Mouse (Mus musculus) heart, embryonic 13.5 days (tissue): ENCODE results near the gene Cuedc2. TPM values are rescaled to one million over a fixed set of nuclear protein-coding genes. Genes with fewer than 3 reads are reported as not detected.

Experiments
- ATAC-seq: fragments of 200-750 bp; cut with Nextera tagmentation; 2 replicates; pipeline ENCODE4 v1.8.0; 2017; ENCODE audit warnings: moderate TSS enrichment; ENCODE audit not compliant: insufficient number of reproducible peaks, low FRiP score, low TSS enrichment; ENCODE audit errors: extremely low read depth
- H3K27ac ChIP-seq: fragments of 300-500 bp; sonication (generic); replicated peaks from 2 replicates; pipeline ENCODE4 v1.5.1; 2015; ENCODE audit warnings: moderate library complexity, mild to moderate bottlenecking, inconsistent platforms
- H3K27me3 ChIP-seq: fragments of 300-500 bp; sonication (generic); replicated peaks from 2 replicates; pipeline ENCODE4 v1.6.1; 2015; ENCODE audit warnings: mild to moderate bottlenecking, inconsistent platforms
- H3K36me3 ChIP-seq: fragments of 300-500 bp; sonication (generic); 2 replicates; pipeline ENCODE4 v1.6.1; 2015; ENCODE audit warnings: mild to moderate bottlenecking, inconsistent platforms
- H3K4me1 ChIP-seq: fragments of 300-500 bp; sonication (generic); 2 replicates; pipeline ENCODE4 v1.6.1; 2015; ENCODE audit warnings: inconsistent platforms
- H3K4me2 ChIP-seq: fragments of 300-500 bp; sonication (generic); 2 replicates; pipeline ENCODE4 v1.6.1; 2015; ENCODE audit warnings: inconsistent platforms, mild to moderate bottlenecking, moderate library complexity
- H3K4me3 ChIP-seq: fragments of 300-500 bp; sonication (generic); 2 replicates; pipeline ENCODE4 v1.5.1; 2015; ENCODE audit warnings: moderate library complexity, mild to moderate bottlenecking, inconsistent platforms
- H3K9ac ChIP-seq: fragments of 300-500 bp; sonication (generic); 2 replicates; pipeline ENCODE4 v1.6.1; 2015; ENCODE audit warnings: inconsistent platforms, mild to moderate bottlenecking, moderate library complexity
- H3K9me3 ChIP-seq: fragments of 300-500 bp; sonication (generic); 2 replicates; pipeline ENCODE4 v1.6.1; 2016; ENCODE audit warnings: inconsistent platforms
- WGBS: fragments of 180-500 bp; shearing (Covaris S2); methylation state at CpG from one replicate; pipeline ENCODE4 v1.1.7; 2015; ENCODE audit warnings: mixed read lengths; 5-methylcytosine and 5-hydroxymethylcytosine counted together
- polyA plus RNA-seq: library from polyadenylated mRNA; unstranded; fragments of >200 nt; fragmentation: Nextera tagmentation; extraction: Ambion mirVana; gene quantifications from 2 replicates; pipeline ENCODE4 v1.2.1, GENCODE M21; 2015

Gene Cuedc2
- polyA plus RNA-seq, 1 experiment from 2014 or later, result 114 TPM

DNA sequence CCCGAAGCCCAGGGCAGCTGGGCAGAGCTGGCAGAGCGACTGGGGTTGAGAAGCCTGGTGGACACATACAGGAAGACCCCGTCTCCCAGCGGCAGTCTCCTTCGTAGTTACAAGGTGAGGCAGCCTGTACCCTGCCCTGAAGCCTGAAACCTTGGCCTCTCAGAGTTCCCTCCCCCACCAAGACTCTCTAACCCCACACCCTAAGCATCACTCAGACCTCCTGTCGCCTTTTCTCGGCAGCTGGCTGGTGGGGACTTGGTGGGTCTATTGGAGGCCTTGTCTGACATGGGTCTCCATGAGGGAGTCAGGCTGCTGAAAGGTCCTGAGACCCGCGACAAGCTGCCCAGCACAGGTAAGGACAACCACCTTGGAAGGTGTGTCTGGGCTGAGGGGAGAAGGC, 27.2 kb downstream of the Cuedc2 start:
- no peaks in the 10 kb centered on the region for H3K9me3 ChIP-seq
- no peak overlapping the region for H3K4me2 ChIP-seq
- 80% methylated on average over 9 of the region's 9 CpGs for WGBS
- H3K27ac ChIP-seq, result no peak overlapping the region
- H3K27me3 ChIP-seq, result peaks cover 77% of the 10 kb centered on the region
- no peak overlapping the region for H3K9ac ChIP-seq
- no peak overlapping the region for H3K4me3 ChIP-seq
- H3K4me1 ChIP-seq, result peaks cover 37% of the 10 kb centered on the region
- H3K36me3 ChIP-seq, result peaks cover 48% of the 10 kb centered on the region
- ATAC-seq, result no peak

DNA sequence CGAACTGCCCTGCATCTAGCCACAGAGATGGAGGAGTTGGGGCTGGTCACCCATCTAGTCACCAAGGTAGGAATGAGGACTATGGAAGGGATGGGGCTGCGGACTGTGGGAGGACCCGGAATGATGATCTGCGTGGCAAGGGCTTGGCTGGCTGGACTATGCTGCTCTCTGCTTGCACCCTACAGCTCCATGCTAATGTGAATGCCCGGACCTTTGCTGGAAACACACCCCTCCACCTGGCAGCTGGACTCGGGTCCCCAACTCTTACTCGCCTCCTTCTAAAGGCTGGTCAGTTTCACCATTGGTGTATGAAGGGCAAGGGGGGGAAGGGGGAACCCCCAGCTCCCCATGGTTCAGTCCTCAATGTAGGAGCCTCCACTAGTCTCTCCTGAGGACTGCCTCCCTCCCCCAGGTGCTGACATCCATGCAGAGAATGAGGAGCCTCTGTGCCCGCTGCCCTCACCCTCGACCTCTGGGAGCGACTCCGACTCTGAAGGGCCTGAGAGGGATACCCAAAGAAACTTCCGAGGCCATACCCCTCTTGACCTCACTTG, 28.1 kb downstream of the Cuedc2 start:
- H3K4me2 ChIP-seq, result no peak overlapping the region
- peaks cover 34% of the 10 kb centered on the region for H3K4me1 ChIP-seq
- no peak overlapping the region for H3K9ac ChIP-seq
- no peak for ATAC-seq
- no peak overlapping the region for H3K4me3 ChIP-seq
- H3K27ac ChIP-seq, result no peak overlapping the region
- H3K27me3 ChIP-seq, result peaks cover 67% of the 10 kb centered on the region
- H3K36me3 ChIP-seq, result peaks cover 48% of the 10 kb centered on the region
- WGBS, result 81% methylated on average over 12 of the region's 12 CpGs
- no peaks in the 10 kb centered on the region for H3K9me3 ChIP-seq

DNA sequence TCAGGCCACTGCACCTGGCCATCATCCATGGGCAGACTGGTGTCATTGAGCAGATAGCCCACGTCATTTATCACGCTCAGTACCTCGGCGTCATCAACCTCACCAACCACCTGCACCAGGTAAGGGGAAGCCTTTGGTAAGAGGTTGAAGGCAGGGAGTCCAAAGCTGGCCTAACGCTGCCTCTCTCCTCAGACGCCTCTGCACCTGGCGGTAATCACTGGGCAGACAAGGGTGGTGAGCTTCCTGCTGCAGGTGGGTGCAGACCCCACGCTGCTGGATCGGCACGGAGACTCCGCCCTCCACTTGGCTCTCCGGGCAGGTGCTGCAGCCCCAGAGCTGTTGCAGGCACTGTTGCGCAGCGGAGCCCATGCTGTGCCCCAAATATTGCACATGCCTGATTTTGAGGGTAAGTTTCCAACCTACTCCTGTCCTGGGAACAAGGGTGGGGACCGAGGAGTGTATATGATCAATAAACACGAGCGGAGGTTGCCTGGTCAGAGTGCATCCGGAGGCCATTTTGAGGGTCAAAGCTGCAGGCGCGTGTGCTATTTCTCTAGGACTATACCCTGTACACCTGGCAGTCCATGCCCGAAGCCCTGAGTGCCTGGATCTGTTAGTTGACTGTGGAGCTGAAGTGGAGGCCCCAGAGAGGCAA, 28.7 kb downstream of the Cuedc2 start:
- 72% methylated on average over 21 of the region's 21 CpGs for WGBS
- Histone ChIP-seq H3K27me3 (peaks cover 61% of the 10 kb centered on the region), H3K27ac (no peak overlapping the region), H3K4me2 (no peak overlapping the region), H3K9ac (no peak overlapping the region), H3K4me3 (no peak overlapping the region), H3K4me1 (peaks cover 30% of the 10 kb centered on the region), H3K36me3 (peaks cover 48% of the 10 kb centered on the region), H3K9me3 (no peaks in the 10 kb centered on the region)
- no peak for ATAC-seq

DNA sequence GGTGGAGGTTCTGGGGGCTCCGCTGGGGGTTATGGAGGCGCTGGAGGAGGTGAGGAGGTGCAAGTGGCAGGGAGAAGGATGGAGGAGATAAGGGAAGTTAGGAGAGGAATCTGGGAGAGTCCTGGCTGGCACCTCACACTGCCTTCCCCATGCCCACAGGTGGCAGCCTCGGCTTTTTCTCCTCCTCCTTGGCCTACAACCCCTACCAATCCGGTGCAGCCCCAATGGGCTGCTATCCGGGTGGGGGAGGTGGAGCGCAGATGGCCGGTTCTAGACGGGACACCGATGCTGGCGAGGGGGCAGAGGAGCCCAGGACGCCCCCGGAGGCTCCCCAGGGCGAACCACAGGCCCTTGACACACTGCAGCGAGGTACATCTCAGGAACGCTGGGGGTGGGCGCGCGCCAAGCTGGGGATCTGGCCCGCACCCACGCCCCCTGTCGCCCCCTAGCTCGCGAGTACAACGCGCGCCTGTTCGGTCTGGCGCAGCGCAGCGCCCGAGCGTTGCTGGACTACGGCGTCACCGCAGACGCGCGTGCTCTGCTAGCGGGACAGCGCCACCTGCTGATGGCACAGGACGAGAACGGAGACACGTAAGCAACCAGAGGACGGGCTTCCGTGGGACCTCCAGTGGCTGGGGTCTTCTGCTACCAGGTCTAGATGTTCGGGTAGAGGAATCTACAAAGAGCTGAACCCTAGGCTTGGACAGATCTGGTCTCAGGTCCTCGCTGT, 29.6 kb downstream of the Cuedc2 start:
- Histone ChIP-seq H3K27ac (no peak overlapping the region), H3K36me3 (peaks cover 48% of the 10 kb centered on the region), H3K4me1 (peaks cover 25% of the 10 kb centered on the region), H3K27me3 (peaks cover 52% of the 10 kb centered on the region), H3K4me3 (peak overlapping the region; percentile 50), H3K9me3 (no peaks in the 10 kb centered on the region), H3K9ac (peak overlapping the region; percentile 77), H3K4me2 (peak overlapping the region; percentile 78)
- 2% methylated on average over 47 of the region's 47 CpGs for WGBS
- no peak for ATAC-seq

DNA sequence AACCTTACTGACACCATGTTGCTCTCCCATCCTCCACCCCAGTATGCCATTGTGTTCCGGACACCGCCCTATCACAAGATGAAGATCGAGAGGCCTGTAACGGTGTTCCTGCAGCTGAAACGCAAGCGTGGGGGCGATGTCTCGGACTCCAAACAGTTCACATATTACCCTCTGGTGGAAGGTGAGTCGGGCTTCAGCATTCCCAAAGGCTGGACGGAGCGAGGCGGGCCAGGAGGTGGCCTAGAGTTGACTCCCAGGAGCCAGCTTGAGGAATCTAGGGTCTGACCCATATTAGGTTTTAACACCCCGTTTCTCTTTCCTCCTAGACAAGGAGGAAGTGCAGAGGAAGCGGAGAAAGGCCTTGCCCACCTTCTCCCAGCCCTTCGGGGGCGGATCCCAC, 30.2 kb downstream of the Cuedc2 start:
- ATAC-seq, result no peak
- Histone ChIP-seq H3K4me1 (peaks cover 29% of the 10 kb centered on the region), H3K4me3 (peak overlapping the region; percentile 50), H3K36me3 (peaks cover 47% of the 10 kb centered on the region), H3K9me3 (no peaks in the 10 kb centered on the region), H3K9ac (peak overlapping the region; percentile 77), H3K27ac (no peak overlapping the region), H3K4me2 (peak overlapping the region; percentile 78), H3K27me3 (peaks cover 46% of the 10 kb centered on the region)
- WGBS, result 68% methylated on average over 16 of the region's 16 CpGs

DNA sequence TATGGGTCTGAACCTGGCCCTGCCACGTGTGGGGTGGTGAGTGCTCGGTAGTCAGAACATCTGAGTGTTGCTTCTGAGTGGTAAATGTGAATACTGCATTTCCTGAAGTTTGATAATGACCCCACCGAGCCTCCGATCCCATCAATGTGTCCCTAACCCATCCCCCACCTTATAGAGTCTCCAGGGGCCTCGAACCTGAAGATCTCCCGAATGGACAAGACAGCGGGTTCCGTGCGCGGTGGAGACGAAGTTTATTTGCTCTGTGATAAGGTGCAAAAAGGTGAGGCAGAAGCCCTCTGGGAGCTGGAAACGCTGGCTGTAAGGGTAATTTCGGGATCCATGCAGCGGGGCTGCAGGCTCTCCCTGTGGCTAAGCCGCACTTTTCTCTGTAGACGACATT, 30.7 kb downstream of the Cuedc2 start:
- Histone ChIP-seq H3K27ac (no peak overlapping the region), H3K9ac (no peak overlapping the region), H3K27me3 (peaks cover 41% of the 10 kb centered on the region), H3K9me3 (no peaks in the 10 kb centered on the region), H3K4me2 (no peak overlapping the region), H3K4me1 (peaks cover 27% of the 10 kb centered on the region), H3K36me3 (peaks cover 45% of the 10 kb centered on the region), H3K4me3 (no peak overlapping the region)
- no peak for ATAC-seq
- 73% methylated on average over 16 of the region's 16 CpGs for WGBS

DNA sequence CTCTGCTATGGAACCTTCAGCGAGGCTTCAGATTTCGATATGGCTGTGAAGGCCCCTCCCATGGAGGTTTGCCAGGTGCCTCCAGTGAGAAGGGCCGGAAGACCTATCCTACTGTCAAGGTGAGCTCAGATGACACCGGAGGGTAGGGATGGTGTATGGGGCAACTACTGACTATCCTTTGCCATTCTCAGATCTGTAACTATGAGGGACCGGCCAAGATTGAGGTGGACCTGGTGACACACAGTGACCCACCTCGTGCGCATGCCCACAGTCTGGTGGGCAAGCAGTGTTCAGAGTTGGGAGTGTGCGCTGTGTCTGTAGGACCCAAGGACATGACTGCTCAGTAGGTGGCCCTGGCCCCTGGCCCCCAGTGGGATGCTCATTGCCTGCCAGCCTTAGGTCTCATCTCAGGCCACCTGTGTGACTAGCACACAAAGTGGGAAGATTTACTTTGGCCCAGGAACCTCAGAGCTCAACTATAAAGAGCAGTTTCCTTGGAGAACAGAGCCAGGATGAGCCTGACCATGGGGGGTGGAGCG, 31.7 kb downstream of the Cuedc2 start:
- no peaks in the 10 kb centered on the region for H3K9me3 ChIP-seq
- H3K4me1 ChIP-seq, result peaks cover 30% of the 10 kb centered on the region
- H3K27me3 ChIP-seq, result peaks cover 31% of the 10 kb centered on the region
- H3K9ac ChIP-seq, result no peak overlapping the region
- ATAC-seq, result no peak
- H3K27ac ChIP-seq, result no peak overlapping the region
- H3K36me3 ChIP-seq, result peaks cover 36% of the 10 kb centered on the region
- H3K4me2 ChIP-seq, result no peak overlapping the region
- WGBS, result 84% methylated on average over 9 of the region's 9 CpGs
- no peak overlapping the region for H3K4me3 ChIP-seq

DNA sequence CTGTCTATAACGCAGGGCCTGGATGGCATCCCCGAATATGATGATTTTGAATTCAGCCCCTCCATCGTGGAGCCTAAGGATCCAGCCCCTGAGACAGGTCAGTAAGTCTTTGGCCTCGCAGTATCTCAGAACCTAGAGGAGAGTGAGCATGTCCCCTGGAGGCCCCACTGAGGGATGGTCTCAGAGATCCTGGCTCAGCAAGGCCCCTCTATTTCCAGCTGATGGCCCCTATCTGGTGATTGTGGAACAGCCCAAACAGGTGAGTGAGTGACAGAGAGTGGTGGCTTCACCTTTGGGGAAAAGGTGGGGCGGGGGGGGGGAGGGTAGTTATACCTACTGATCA, 32.3 kb downstream of the Cuedc2 start:
- 52% methylated on average over 5 of the region's 5 CpGs for WGBS
- peaks cover 30% of the 10 kb centered on the region for H3K36me3 ChIP-seq
- H3K4me2 ChIP-seq, result peak overlapping the region; percentile 100
- no peaks in the 10 kb centered on the region for H3K9me3 ChIP-seq
- peak overlapping the region; percentile 87 for H3K9ac ChIP-seq
- peaks cover 31% of the 10 kb centered on the region for H3K27me3 ChIP-seq
- peaks cover 31% of the 10 kb centered on the region for H3K4me1 ChIP-seq
- peak overlapping the region; percentile 81; the same call in 1 of the 2 replicates for H3K27ac ChIP-seq
- peak overlapping the region; percentile 81 for H3K4me3 ChIP-seq
- no peak for ATAC-seq

DNA sequence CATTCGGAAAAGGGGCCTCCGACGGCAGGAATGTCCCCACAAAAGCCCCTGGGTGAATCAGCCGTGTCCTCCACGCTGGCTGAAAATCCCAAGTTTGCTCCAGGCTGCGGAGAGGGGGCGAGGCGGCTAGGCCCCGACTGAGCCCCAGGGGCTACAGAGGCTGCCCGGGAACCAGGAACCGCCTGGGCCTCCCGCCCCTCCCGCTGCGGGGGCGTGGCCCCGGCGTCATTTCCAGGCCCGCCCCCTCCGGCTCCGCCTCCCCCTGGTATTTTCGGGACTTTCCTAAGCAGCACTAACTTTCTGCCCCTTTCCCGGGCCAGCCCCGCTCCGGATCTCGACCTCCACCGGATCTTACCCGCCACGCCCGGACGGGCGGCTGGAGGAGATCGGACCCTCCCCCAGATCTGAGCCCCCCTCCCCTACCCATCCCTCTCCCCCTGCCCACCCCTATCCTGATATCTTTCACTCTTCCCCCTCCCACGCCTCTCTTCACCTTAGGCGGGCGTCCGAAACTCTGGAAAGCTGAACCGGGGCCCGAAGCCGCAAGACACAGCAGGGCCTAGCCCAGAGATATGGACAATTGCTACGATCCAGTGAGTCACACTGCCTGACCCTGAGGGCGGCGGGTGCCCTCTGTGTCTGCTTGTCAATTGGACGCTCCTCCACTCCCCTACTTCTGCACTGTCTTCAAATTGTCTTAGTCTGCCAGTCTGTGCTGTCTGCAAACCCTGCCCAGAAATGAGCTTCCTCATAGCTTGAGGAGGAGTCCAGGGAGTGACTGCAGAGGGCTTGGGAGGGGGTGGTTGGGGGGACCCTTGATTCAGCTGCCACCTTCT, 32.9 kb downstream of the Cuedc2 start:
- under 1% methylated on average over 39 of the region's 43 CpGs for WGBS
- Histone ChIP-seq H3K36me3 (peaks cover 24% of the 10 kb centered on the region), H3K27me3 (peaks cover 29% of the 10 kb centered on the region), H3K4me1 (peaks cover 31% of the 10 kb centered on the region), H3K9ac (peak overlapping the region; percentile 87), H3K9me3 (no peaks in the 10 kb centered on the region), H3K27ac (peak overlapping the region; percentile 81), H3K4me3 (peak overlapping the region; percentile 81), H3K4me2 (peak overlapping the region; percentile 100)
- peak; percentile 79 for ATAC-seq

DNA sequence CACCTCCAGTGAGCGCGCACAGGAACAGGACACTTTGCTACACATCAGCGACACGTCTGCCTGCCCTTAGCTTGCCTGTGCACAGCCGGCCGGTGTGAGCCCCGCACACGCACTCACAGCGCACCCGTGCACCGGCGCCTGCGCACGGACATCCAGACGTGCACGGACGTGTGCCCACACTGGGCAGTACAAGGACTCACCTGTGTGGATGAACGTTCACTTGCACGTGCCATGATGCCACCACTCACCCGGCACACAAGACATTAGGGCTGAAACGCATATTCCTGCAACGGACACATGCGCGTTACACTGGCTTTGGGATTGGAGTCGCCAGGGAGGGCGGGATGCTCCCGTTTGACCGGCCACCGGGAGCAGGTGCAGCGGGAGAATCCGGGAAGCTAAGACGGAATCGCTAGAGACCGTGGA, 33.6 kb downstream of the Cuedc2 start:
- Histone ChIP-seq H3K4me3 (peak overlapping the region; percentile 81), H3K36me3 (peaks cover 17% of the 10 kb centered on the region), H3K9me3 (no peaks in the 10 kb centered on the region), H3K4me1 (peaks cover 31% of the 10 kb centered on the region), H3K27me3 (peaks cover 26% of the 10 kb centered on the region), H3K9ac (peak overlapping the region; percentile 87), H3K4me2 (peak overlapping the region; percentile 100), H3K27ac (peak overlapping the region; percentile 81)
- peak; percentile 33; the same call in 1 of the 2 replicates for ATAC-seq
- under 1% methylated on average over 34 of the region's 34 CpGs for WGBS
